Mouse (Mus musculus): ENCODE data around the gene 2010300C02Rik.

2010300C02Rik gene

GRCm38 (mm10) chr1:37712357-37712737, 7.5 kb downstream of the 2010300C02Rik start:
- in situ Hi-C loops (cut with MboI, MseI) = loop anchor here in 1 of 2 experiments (5.0 kb wide), 1 partner anchor 35 kb away; no protein-coding TSS in a partner anchor

GRCm38 (mm10) chr1:37711596-37712356, 8.1 kb downstream of the 2010300C02Rik start:
- in situ Hi-C loops (cut with MboI, MseI) = loop anchor here in 1 of 2 experiments (5.0 kb wide), 1 partner anchor 34 kb away; no protein-coding TSS in a partner anchor

- in situ Hi-C loops (cut with MboI, MseI) = loop anchor here in 1 of 2 experiments (5.0 kb wide), 1 partner anchor 34 kb away; no protein-coding TSS in a partner anchor
Observed at GRCm38 (mm10) chr1:37711082-37711481, 8.8 kb downstream of the 2010300C02Rik start.

GRCm38 (mm10) chr1:37709736-37710135, 10.1 kb downstream of the 2010300C02Rik start:
- in situ Hi-C loops (cut with MboI, MseI) = loop anchor here in 1 of 2 experiments (5.0 kb wide), 1 partner anchor 32 kb away; no protein-coding TSS in a partner anchor

GRCm38 (mm10) chr1:37708270-37708955, 11.5 kb downstream of the 2010300C02Rik start:
- in situ Hi-C loops (cut with MboI, MseI) = no loop called here

- in situ Hi-C loops (cut with MboI, MseI) = no loop called here
Observed at GRCm38 (mm10) chr1:37702326-37702725, 17.6 kb downstream of the 2010300C02Rik start.

- in situ Hi-C loops (cut with MboI, MseI) = no loop called here
Observed at GRCm38 (mm10) chr1:37698852-37699439, 20.9 kb downstream of the 2010300C02Rik start.

GRCm38 (mm10) chr1:37698186-37698839, 21.6 kb downstream of the 2010300C02Rik start:
- in situ Hi-C loops (cut with MboI, MseI) = no loop called here

GRCm38 (mm10) chr1:37696918-37697317, 23.0 kb downstream of the 2010300C02Rik start:
- in situ Hi-C loops (cut with MboI, MseI) = no loop called here

GRCm38 (mm10) chr1:37695732-37696131, 24.2 kb downstream of the 2010300C02Rik start:
- in situ Hi-C loops (cut with MboI, MseI) = no loop called here

GRCm38 (mm10) chr1:37694417-37694816, 25.5 kb downstream of the 2010300C02Rik start:
- in situ Hi-C loops (cut with MboI, MseI) = no loop called here

- in situ Hi-C loops (cut with MboI, MseI) = no loop called here
Observed at GRCm38 (mm10) chr1:37691179-37691578, 28.7 kb downstream of the 2010300C02Rik start.

- in situ Hi-C loops (cut with MboI, MseI) = no loop called here
Observed at GRCm38 (mm10) chr1:37690665-37691064, 29.2 kb downstream of the 2010300C02Rik start.

- in situ Hi-C loops (cut with MboI, MseI) = no loop called here
Observed at GRCm38 (mm10) chr1:37689730-37690129, 30.2 kb downstream of the 2010300C02Rik start.

GRCm38 (mm10) chr1:37688351-37688750, 31.5 kb downstream of the 2010300C02Rik start:
- in situ Hi-C loops (cut with MboI, MseI) = no loop called here

GRCm38 (mm10) chr1:37687515-37687914, 32.4 kb downstream of the 2010300C02Rik start:
- in situ Hi-C loops (cut with MboI, MseI) = no loop called here

- in situ Hi-C loops (cut with MboI, MseI) = no loop called here
Observed at GRCm38 (mm10) chr1:37686953-37687441, 32.9 kb downstream of the 2010300C02Rik start.

GRCm38 (mm10) chr1:37678327-37679123, 41.4 kb downstream of the 2010300C02Rik start:
- in situ Hi-C loops (cut with MboI, MseI) = loop anchor here (5.0 kb wide), 2 partner anchors 34 to 189 kb away; partner anchors contain the start of gene Tsga10 (in 2 of the 2)

- in situ Hi-C loops (cut with MboI, MseI) = loop anchor here (5.0 kb wide), 2 partner anchors 35 to 190 kb away; partner anchors contain the start of gene Tsga10 (in 2 of the 2)
Observed at GRCm38 (mm10) chr1:37676967-37677512, 42.8 kb downstream of the 2010300C02Rik start.

- in situ Hi-C loops (cut with MboI, MseI) = loop anchor here (5.0 kb wide), 2 partner anchors 37 to 192 kb away; partner anchors contain the start of gene Tsga10 (in 2 of the 2)
Observed at GRCm38 (mm10) chr1:37675444-37675843, 44.4 kb downstream of the 2010300C02Rik start.

All from T-helper 17 cell (primary cell).